Mouse (Mus musculus) G1E-ER4 (cell line): ENCODE measurements at regions not wholly inside any gene's neighbourhood (a gene's known extent, or its start where the extent isn't known, plus 50 kb on each side); places are given as distances from the start of the nearest gene placed in this dataset.

Experiments used
- GATA1 ChIP-seq: IDR thresholded peaks from one replicate; pipeline ENCODE4 v1.8.0; 2012; ENCODE audit warnings: low read length, inconsistent platforms

GRCm38 (mm10) chr15:72219985-72220384 lies 1614.4 kb upstream of the Gm6569 start:
- TF ChIP-seq GATA1: no peak

DNA sequence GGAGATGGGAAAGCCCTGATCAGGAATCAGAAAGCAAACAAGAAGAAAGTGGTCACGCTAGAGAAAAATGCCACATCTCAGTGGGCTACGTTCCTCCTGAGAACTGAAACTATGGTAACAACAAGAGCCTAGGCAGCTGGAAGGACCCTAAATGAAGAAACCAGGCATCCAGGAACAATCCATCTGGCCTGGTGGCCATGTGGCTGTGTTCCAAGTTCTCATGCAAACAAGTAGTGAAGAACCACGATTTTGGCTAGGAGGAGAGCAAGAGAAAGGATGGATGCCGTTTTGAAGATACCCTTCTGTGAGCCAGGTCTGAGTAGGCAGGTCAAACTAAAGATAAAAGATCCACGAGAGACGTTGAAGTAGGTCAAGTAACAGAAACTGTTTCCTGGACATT lies 1613.6 kb upstream of the Gm6569 start:
- no peak for TF ChIP-seq GATA1

DNA sequence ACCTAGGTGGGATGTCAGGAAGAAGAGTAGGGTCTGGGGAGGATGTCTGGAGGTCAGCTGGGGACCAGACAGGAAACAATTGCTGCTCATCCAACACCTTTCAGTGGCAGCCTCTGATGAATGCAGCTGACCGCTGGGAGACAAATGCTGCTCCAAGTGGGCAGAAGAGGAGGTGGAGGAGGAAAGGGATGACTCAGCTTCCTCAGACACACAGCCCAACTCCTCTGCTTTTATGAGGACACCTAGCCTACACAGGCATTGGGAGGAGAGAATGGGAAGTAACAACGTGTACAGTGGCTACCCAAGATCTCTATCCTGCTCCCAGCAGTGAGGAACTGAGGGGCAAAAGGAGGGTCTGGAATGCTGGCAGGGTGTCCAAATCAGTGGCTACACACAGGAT lies 1602.0 kb upstream of the Gm6569 start:
- TF ChIP-seq GATA1: no peak

DNA sequence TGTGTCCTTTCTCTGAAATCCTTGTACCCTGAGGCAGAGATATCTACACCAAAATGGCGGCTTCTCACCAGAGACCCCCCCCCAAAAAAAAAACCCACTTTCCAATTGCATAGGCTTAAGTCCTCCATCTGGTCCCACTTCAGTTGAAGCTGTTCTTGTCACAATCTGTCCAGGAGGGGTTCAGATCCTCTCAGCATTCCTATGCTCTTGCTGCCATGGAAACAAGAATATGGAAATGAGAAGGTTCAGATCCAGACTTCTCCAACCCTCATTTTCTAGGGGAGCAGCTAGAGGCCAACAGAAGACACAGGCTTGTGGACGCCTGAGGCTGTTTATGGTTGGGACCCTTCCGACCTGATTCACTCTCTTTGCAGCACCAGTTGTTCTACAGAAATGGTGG lies 1569.7 kb upstream of the Gm6569 start:
- no peak for TF ChIP-seq GATA1

DNA sequence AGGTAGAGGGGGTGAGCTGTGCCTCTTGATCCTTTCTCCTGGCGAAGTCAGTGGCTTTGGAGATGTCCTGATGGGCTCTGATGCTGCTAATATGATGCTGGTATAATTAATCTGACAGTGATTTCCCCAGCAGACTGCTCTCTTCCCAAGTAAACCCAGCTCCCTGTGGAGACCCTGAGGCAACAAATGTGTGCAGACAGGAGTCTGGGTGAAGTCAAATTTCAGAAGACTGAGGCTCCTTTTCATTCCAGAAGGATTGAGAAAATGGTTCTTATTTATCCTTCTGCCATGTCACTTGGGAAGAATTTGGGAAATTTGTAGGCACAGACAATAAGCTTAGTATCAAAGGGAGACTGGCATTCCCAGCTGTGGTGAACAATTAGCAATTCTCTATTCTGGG lies 1550.5 kb upstream of the Gm6569 start:
- no peak for TF ChIP-seq GATA1

DNA sequence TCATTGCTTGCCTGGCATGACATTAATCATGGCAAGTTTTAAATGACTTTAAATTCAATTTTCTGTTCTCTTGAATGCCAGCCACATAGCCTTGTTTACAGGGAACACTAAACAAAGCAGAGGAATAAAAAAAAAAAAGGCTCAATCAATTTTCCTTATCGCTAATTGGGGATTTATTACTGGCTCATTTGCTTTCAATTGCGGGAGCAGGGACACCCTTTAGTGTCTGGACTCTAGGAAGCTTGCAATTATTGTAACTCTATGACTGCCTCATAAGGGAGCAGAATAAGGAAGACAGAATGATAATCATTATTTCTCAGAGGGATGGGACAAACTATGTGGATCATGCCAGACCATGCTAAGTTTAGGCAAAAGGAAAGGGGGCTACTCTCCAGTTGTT lies 1537.7 kb upstream of the Gm6569 start:
- no peak for TF ChIP-seq GATA1

DNA sequence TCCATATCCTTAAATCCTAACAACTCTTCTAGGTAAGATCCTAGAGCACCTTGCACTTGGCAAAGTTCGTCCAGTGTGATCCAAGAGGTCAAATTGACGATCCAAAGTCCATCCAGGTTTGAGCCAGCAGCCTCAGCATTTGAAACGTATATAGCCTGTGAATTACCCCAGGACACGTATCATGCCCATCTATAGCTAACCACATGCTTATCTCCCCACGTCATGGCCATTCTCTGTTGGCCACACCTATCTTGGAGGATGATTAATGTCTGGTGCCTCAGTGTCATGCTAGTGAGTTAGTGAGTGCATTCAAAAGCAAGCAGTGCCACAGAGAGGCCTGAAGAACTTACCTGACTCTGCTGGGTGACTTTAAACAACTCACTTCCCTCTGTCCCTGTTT lies 1521.9 kb upstream of the Gm6569 start:
- TF ChIP-seq GATA1: peak; percentile 87

DNA sequence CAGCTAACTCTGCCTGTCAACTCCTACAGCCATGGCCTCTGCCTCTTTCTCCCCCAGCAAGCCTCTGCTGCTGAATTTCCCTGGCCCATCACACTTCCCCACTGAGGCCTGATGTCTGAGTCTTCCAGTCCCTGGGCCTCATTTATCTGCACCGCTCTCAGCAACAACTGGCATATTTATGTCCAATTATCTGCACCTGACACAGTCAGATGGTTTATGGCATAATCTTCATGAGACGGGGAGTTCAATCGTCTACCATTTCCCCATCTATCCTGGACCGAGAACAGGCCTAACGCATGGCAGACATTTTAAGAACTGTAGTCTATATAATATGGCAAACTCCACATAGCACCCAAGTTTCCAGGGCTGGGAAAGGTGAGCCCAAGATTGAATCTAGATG lies 1512.8 kb upstream of the Gm6569 start:
- no peak for TF ChIP-seq GATA1

DNA sequence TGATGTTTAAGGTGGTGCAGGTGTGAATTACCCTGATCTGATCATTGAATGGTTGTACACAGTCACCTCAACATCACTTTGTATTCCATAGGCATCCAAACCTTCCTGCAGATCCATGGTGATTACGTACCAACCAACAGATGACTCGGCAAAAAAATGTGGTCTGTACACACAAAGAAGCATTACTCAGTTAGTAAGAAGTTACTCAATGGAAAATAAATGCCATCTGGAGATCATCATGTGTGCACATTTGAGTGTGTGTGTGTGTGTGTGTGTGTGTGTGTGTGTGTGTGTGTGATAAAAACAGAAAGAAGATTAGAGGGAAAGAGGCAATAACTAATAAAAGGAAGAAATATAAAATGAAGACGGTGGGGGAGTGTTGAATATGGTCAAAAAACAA lies 1512.2 kb upstream of the Gm6569 start:
- no peak for TF ChIP-seq GATA1

DNA sequence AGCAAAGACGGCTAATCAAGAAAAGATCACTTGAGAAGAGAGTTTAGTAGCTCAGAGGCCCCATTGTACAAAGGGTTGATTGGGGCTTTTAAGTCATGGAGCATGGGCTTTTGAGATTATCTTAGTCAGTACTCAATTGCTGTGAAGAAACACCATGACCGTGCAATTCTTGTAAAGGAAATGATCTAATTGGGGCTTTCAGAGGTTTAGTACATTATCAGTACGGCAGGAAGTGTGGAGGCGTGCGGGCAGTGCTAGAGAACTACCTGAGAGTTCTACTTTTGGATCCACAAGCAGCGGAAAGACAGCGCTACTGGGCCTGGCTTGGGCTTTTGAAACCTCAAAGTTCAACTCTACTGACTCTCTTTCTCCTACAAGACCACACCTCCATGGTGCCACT lies 1511.2 kb upstream of the Gm6569 start:
- no peak for TF ChIP-seq GATA1

DNA sequence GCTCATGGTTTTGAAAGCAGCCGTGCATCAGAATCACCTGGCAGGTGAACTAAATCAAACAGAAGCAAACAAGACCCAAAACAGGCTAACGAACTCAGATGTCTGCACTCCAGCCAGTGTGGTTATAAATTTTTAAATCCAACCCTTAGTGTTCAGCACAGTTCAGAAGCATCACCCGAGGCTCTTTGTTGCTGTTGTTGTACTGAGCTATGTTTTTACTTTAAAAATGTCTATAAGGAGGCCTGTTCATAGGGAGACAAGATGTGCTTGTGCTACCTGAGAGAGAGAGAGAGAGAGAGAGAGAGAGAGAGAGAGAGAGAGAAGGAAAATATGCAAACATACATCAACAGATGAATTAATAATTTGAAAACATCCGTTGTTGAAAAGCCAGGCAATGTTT lies 1503.1 kb upstream of the Gm6569 start:
- no peak for TF ChIP-seq GATA1

- no peak for TF ChIP-seq GATA1
These were observed 1499.9 kb upstream of the Gm6569 start for GRCm38 (mm10) chr15:72334497-72334896.

GRCm38 (mm10) chr15:72339629-72340028 lies 1494.7 kb upstream of the Gm6569 start:
- TF ChIP-seq GATA1: no peak

DNA sequence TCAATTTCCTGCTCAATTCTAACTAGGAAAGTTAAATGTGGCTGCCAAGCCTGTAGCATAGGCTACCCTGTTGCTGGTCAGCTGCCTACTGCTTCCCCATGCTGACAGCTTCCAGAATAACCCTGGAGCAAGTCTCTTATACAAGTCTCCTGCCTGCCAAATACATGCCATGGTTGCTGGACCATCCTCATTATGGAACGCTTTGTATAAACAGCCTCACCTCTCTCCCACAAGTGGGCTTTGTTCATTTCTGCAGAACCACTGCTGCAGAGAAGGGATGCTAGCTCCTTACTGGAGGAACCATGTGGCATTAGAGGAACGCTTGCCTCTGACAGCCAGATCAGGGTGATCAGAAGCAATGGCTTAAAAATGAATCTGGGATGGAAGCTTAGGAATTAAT lies 1492.4 kb upstream of the Gm6569 start:
- no peak for TF ChIP-seq GATA1

- no peak for TF ChIP-seq GATA1
These were observed 1491.9 kb upstream of the Gm6569 start for GRCm38 (mm10) chr15:72342504-72342903.

- TF ChIP-seq GATA1: no peak
These were observed 1490.6 kb upstream of the Gm6569 start for GRCm38 (mm10) chr15:72343794-72344193.

GRCm38 (mm10) chr15:72353371-72353770 lies 1481.0 kb upstream of the Gm6569 start:
- TF ChIP-seq GATA1: no peak

- no peak for TF ChIP-seq GATA1
These were observed 1478.7 kb upstream of the Gm6569 start for GRCm38 (mm10) chr15:72355626-72356025.
